Mouse (Mus musculus): ENCODE measurements around the gene Gpr107.

- TF ChIP-seq CTCF (IDR thresholded peaks at IDR 0.05; ENCODE audit: low read depth): no peak
- no peak for TF ChIP-seq EP300 (IDR thresholded peaks at IDR 0.05; ENCODE audit: low read depth)
Measured at GRCm38 (mm10) chr2:31179471-31179870, 27.4 kb downstream of the Gpr107 start.

Measured in liver, postnatal 0 days (tissue).